ENCODE assay signal across 8 mouse cellular contexts in genomic region chr1:171247916-171248315, GRCm38 (mm10). TPM values are rescaled to one million over a fixed set of nuclear protein-coding genes. Genes with fewer than 3 reads are reported as not detected.
DNase-seq lines count a peak whose midpoint lies in the region; ATAC-seq and TF ChIP-seq lines count a peak whose summit lies in the region.

No protein-coding gene starts in this region.

- peaks cover 57% of the 10 kb centered on the region for H3K4me1 ChIP-seq in forebrain, embryonic 12.5 days
- peaks cover 46% of the 10 kb centered on the region for H3K4me1 ChIP-seq in intestine, embryonic 16.5 days (ENCODE audit: control insufficient read depth, insufficient read depth, low read length)
- H3K4me1 ChIP-seq in neural tube, embryonic 13.5 days (replicated peaks), result peaks cover 70% of the 10 kb centered on the region

- no peak for DNase-seq in left cerebral cortex, adult 2 months (ENCODE audit: extremely low spot score in 1 of 2, low spot score in 2 of 2)
- no peak for DNase-seq in left cerebral cortex, adult 9 months (ENCODE audit: low spot score in 2 of 2)
- no peak for DNase-seq in adrenal gland, postnatal 14 days
- no peak for DNase-seq in layer of hippocampus, postnatal 36 days
- no peak for DNase-seq in embryo, embryonic 10.5 days (ENCODE audit: low spot score)

- peak overlapping the region; percentile 86 for H3K27ac ChIP-seq in left cerebral cortex, adult 2 months
- H3K27ac ChIP-seq in forebrain, embryonic 12.5 days, result peak overlapping the region; percentile 80
- peak overlapping the region; percentile 85 for H3K27ac ChIP-seq in intestine, embryonic 16.5 days (ENCODE audit: low read length)
- H3K27ac ChIP-seq in neural tube, embryonic 13.5 days (replicated peaks), result peak overlapping the region; percentile 81

- H3K27me3 ChIP-seq in forebrain, embryonic 12.5 days, result peaks cover 3% of the 10 kb centered on the region; the same call in 1 of the 2 replicates
- H3K27me3 ChIP-seq in intestine, embryonic 16.5 days (replicated peaks; ENCODE audit: control insufficient read depth, insufficient read depth, low read length), result no peaks in the 10 kb centered on the region; the same call in 1 of the 2 replicates
- no peaks in the 10 kb centered on the region for H3K27me3 ChIP-seq in neural tube, embryonic 13.5 days

- no peak for ATAC-seq in forebrain, embryonic 12.5 days (ENCODE audit: low FRiP score)
- no peak for ATAC-seq in intestine, embryonic 16.5 days
- ATAC-seq in neural tube, embryonic 13.5 days (ENCODE audit: low read depth), result no peak

- H3K4me3 ChIP-seq in left cerebral cortex, adult 2 months, result peak overlapping the region; percentile 76; the same call in 1 of the 2 replicates
- no peak overlapping the region for H3K4me3 ChIP-seq in forebrain, embryonic 12.5 days (replicated peaks)
- H3K4me3 ChIP-seq in intestine, embryonic 16.5 days (ENCODE audit: low read length), result peak overlapping the region; percentile 83
- peak overlapping the region; percentile 59 for H3K4me3 ChIP-seq in neural tube, embryonic 13.5 days

- H3K36me3 ChIP-seq in forebrain, embryonic 12.5 days (replicated peaks), result peaks cover 21% of the 10 kb centered on the region
- 0 out of 2 replicates have a peak, but pooled peaks cover 5% of the 10 kb centered on the region for H3K36me3 ChIP-seq in intestine, embryonic 16.5 days (ENCODE audit: control insufficient read depth, insufficient read depth, low read length)
- peaks cover 24% of the 10 kb centered on the region for H3K36me3 ChIP-seq in neural tube, embryonic 13.5 days

- peak overlapping the region; percentile 79; the same call in 1 of the 2 replicates for H3K4me2 ChIP-seq in forebrain, embryonic 12.5 days
- peak overlapping the region; percentile 64 for H3K4me2 ChIP-seq in intestine, embryonic 16.5 days (ENCODE audit: low read depth, low read length)
- peak overlapping the region; percentile 64 for H3K4me2 ChIP-seq in neural tube, embryonic 13.5 days

- H3K9ac ChIP-seq in forebrain, embryonic 12.5 days, result no peak overlapping the region
- H3K9ac ChIP-seq in intestine, embryonic 16.5 days (ENCODE audit: low read depth, low read length), result peak overlapping the region; percentile 63
- 0 out of 2 replicates have a peak overlapping the region, but pooled peaks have one; percentile 55 for H3K9ac ChIP-seq in neural tube, embryonic 13.5 days

- 24% methylated on average over 4 of the region's 4 CpGs for WGBS in forebrain, embryonic 12.5 days
- WGBS in intestine, embryonic 16.5 days, result 33% methylated on average over 4 of the region's 4 CpGs
- 31% methylated on average over 4 of the region's 4 CpGs for WGBS in neural tube, embryonic 13.5 days

- TF ChIP-seq CTCF in left cerebral cortex, adult 2 months (IDR thresholded peaks at IDR 0.05), result no peak

- intact Hi-C loops in left cerebral cortex, adult 2 months (cut with DNase I), result loop anchor here (1.0 to 2.0 kb wide), 2 partner anchors 26 to 33 kb away; partner anchors contain the start of genes Ppox and Tomm40l

- H3K9me3 ChIP-seq in forebrain, embryonic 12.5 days, result no peaks in the 10 kb centered on the region
- H3K9me3 ChIP-seq in intestine, embryonic 16.5 days (ENCODE audit: control insufficient read depth, low read length), result no peaks in the 10 kb centered on the region
- H3K9me3 ChIP-seq in neural tube, embryonic 13.5 days, result no peaks in the 10 kb centered on the region

RNA-seq across cellular contexts. Expression of gene Adamts4, which starts 2.3 kb away (rescaled TPM):
- 1 to 10 TPM; 6.7 to 8.6 TPM for total RNA-seq in left cerebral cortex, adult 2 months (2021)
- 8.9 TPM in 2 replicates for polyA plus RNA-seq in forebrain, embryonic 12.5 days (2016; fragmentation: Nextera tagmentation; extraction: Ambion mirVana)
- 6.3 and 7.0 TPM in 2 replicates for polyA plus RNA-seq in intestine, embryonic 16.5 days (2015; fragmentation: Nextera tagmentation; extraction: Ambion mirVana)
- polyA plus RNA-seq in neural tube, embryonic 13.5 days (2015; fragmentation: Nextera tagmentation; extraction: Ambion mirVana), result 3.0 and 4.3 TPM in 2 replicates
- total RNA-seq in adrenal gland, postnatal 14 days (2021), result 3.1 and 3.4 TPM in 2 replicates
- 10 to 100 TPM; 15.1 to 15.5 TPM for total RNA-seq in layer of hippocampus, postnatal 36 days (2021)

RNA-seq across cellular contexts. Expression of gene Ndufs2, which starts 3.3 kb away (rescaled TPM):
- 100 to 1,000 TPM; 267 to 272 TPM for total RNA-seq in left cerebral cortex, adult 2 months (2021)
- 209 and 213 TPM in 2 replicates for polyA plus RNA-seq in forebrain, embryonic 12.5 days (2016; fragmentation: Nextera tagmentation; extraction: Ambion mirVana)
- polyA plus RNA-seq in intestine, embryonic 16.5 days (2015; fragmentation: Nextera tagmentation; extraction: Ambion mirVana), result 339 and 373 TPM in 2 replicates
- polyA plus RNA-seq in neural tube, embryonic 13.5 days (2015; fragmentation: Nextera tagmentation; extraction: Ambion mirVana), result 257 and 263 TPM in 2 replicates
- 875 and 896 TPM in 2 replicates for total RNA-seq in adrenal gland, postnatal 14 days (2021)
- total RNA-seq in layer of hippocampus, postnatal 36 days (2021), result 100 to 1,000 TPM; 275 to 286 TPM

RNA-seq across cellular contexts. Expression of gene Fcer1g, which starts 13.8 kb away (rescaled TPM):
- 10 to 100 TPM; 12.6 to 14.4 TPM for total RNA-seq in left cerebral cortex, adult 2 months (2021)
- 12.6 and 15.3 TPM in 2 replicates for polyA plus RNA-seq in forebrain, embryonic 12.5 days (2016; fragmentation: Nextera tagmentation; extraction: Ambion mirVana)
- polyA plus RNA-seq in intestine, embryonic 16.5 days (2015; fragmentation: Nextera tagmentation; extraction: Ambion mirVana), result 50.3 and 52.1 TPM in 2 replicates
- polyA plus RNA-seq in neural tube, embryonic 13.5 days (2015; fragmentation: Nextera tagmentation; extraction: Ambion mirVana), result 38.6 and 38.7 TPM in 2 replicates
- total RNA-seq in adrenal gland, postnatal 14 days (2021), result 13.4 and 18.8 TPM in 2 replicates
- total RNA-seq in layer of hippocampus, postnatal 36 days (2021), result 10 to 100 TPM; 13.5 to 15.2 TPM

RNA-seq across cellular contexts. Expression of gene B4galt3, which starts 22.2 kb away (rescaled TPM):
- 10 to 100 TPM; 57.0 to 69.2 TPM for total RNA-seq in left cerebral cortex, adult 2 months (2021)
- 78.1 and 78.6 TPM in 2 replicates for polyA plus RNA-seq in forebrain, embryonic 12.5 days (2016; fragmentation: Nextera tagmentation; extraction: Ambion mirVana)
- polyA plus RNA-seq in intestine, embryonic 16.5 days (2015; fragmentation: Nextera tagmentation; extraction: Ambion mirVana), result 50.0 and 56.5 TPM in 2 replicates
- polyA plus RNA-seq in neural tube, embryonic 13.5 days (2015; fragmentation: Nextera tagmentation; extraction: Ambion mirVana), result 94.0 and 97.8 TPM in 2 replicates
- 31.1 and 34.1 TPM in 2 replicates for total RNA-seq in adrenal gland, postnatal 14 days (2021)
- 10 to 100 TPM; 68.5 to 76.8 TPM for total RNA-seq in layer of hippocampus, postnatal 36 days (2021)

RNA-seq across cellular contexts. Expression of gene Apoa2, which starts 23.1 kb away (rescaled TPM):
- total RNA-seq in left cerebral cortex, adult 2 months (2021), result 1 to 10 TPM; 1.5 to 2.2 TPM
- polyA plus RNA-seq in forebrain, embryonic 12.5 days (2016; fragmentation: Nextera tagmentation; extraction: Ambion mirVana), result 1.5 and 2.6 TPM in 2 replicates
- 55.3 and 151 TPM in 2 replicates for polyA plus RNA-seq in intestine, embryonic 16.5 days (2015; fragmentation: Nextera tagmentation; extraction: Ambion mirVana)
- polyA plus RNA-seq in neural tube, embryonic 13.5 days (2015; fragmentation: Nextera tagmentation; extraction: Ambion mirVana), result 4.1 and 6.8 TPM in 2 replicates
- total RNA-seq in adrenal gland, postnatal 14 days (2021), result 80.2 and 1,683 TPM in 2 replicates
- total RNA-seq in layer of hippocampus, postnatal 36 days (2021), result 1 to 10 TPM in 1 of 2 experiments, not detected in 1; 1.2 TPM
